Mouse (Mus musculus) kidney, adult 8-10 months (tissue): ENCODE measurements at regions not wholly inside any gene's neighbourhood (a gene's known extent, or its start where the extent isn't known, plus 50 kb on each side); places are given as distances from the start of the nearest gene placed in this dataset.

Experiments
- DNase-seq, 2 experiments: peaks; one replicate each; pipeline ENCODE4 v3.0.0; 2022

DNA sequence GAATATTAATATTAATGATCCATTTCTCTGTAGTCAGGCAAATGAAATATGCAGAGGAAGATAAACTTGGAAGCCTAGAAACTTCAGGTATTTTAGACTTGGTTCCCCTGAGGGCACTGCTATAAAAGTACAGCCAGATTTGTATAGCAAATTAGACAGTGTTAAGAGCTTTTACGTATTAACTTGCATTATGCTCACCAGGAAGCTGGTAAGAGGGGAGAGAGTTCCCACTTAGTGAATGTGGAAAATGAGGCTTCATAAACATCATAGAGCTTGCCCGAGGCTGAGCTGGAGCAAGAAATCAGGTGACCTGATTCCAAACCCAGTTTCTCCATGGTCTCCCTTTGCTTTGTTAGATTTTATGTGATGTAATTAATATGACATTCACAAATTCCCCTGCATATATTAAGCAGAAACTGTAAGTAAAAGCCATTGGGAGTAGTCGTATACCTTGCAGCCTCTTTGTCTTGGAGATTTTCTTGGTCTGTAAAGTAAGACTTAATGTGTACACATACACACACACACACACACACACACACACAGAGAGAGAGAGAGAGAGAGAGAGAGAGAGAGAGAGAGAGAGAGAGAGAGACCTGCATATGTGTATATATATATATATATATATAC, 718.9 kb upstream of the Isx start:
- DNase-seq, result no peak

- peak; percentile 20 to 41 for DNase-seq
Observed at GRCm38 (mm10) chr8:74169561-74169960, 703.4 kb upstream of the Isx start.

- DNase-seq, result no peak
Observed at GRCm38 (mm10) chr8:74170702-74171101, 702.3 kb upstream of the Isx start.

GRCm38 (mm10) chr8:74171113-74171512, 701.9 kb upstream of the Isx start:
- DNase-seq, result no peak

DNA sequence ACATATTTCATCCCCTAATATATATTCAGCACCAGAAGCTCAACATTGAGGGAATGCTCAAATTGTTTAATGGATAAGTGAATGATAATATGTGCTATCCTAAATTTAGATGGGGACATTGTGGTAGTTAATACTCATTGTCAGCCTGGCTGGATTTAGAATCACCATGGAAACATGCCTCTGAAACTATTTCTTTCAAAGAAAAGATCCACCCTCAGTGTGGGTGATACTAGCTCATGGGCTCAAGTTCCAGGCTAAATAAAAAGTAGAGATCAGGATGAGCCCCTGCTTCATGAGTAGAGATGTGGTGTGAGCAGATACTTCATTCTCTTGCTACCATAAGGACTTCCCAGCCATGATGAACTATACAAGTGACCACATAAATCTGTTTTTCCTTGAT, 668.4 kb upstream of the Isx start:
- no peak for DNase-seq

- DNase-seq, result no peak
Observed at GRCm38 (mm10) chr8:74208292-74208691, 664.7 kb upstream of the Isx start.

DNA sequence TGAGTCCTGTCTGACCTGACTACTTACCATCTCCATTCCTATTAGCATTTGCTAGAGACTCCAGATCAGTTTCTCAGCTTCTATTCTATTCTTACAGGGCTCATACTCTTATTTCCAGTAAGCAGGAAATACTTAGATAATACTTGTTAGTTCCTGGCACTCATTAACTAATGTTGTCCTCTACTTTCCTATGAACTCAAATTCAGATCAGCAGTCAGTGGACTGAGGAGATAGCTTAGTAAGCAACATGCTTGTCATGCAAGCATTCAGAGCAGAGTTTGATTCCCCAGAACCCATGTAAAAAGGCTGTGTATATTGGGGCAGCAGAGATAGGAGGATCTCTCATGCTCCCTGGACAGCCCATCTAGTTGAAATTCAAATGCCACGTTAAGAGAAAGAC, 656.2 kb upstream of the Isx start:
- peak; percentile 10 to 25 for DNase-seq
